Mouse (Mus musculus): ENCODE measurements at regions not wholly inside any gene's neighbourhood (a gene's known extent, or its start where the extent isn't known, plus 50 kb on each side); places are given as distances from the start of the nearest gene placed in this dataset.

DNA sequence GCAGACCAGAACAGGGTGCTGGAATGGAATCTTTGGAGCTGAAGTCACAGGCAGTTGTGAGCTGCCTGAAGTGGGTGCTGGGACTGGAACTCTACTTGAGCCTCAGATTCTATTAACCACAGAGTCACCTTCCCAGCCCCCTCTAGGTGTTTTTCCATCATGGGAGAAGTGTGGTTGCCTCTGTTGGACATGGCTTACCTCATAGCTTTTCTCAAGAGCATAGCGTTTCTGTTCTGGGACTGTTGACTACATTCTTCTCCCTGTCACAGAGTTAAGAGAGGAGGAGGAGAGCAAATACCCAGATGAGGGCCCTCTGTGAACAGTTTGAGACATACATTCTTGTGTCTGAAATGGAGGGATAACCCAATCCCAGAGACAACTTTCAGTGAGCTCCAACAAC is 81.5 kb upstream of the Tas2r119 start:
- no peak for TF ChIP-seq CTCF (conservative IDR thresholded peaks at IDR 0.05; ENCODE audit: insufficient read depth, insufficient read length, low read depth, low read length)
- TF ChIP-seq POLR2A (IDR thresholded peaks at IDR 0.05; ENCODE audit: low read depth, low read length), result no peak
